Mouse (Mus musculus): ENCODE data around the gene Ccl3. TPM values are rescaled to one million over a fixed set of nuclear protein-coding genes. Genes with fewer than 3 reads are reported as not detected.

Ccl3 gene
- polyA plus RNA-seq, 1 experiment from 2014 or later: 0.95 TPM

Other genes with a start within 250 kb of the Ccl3 start
- 7.0 and 7.2 TPM in 2 replicates for gene Rasl10b, start 240.2 kb downstream of the Ccl3 start, polyA plus RNA-seq (2014; fragmentation: Nextera tagmentation; extraction: Ambion mirVana)
- 0.08 TPM in 1 of 2 replicates, not detected in the other for gene Gas2l2, start 219.9 kb downstream of the Ccl3 start, polyA plus RNA-seq (2014; fragmentation: Nextera tagmentation; extraction: Ambion mirVana)
- 0.31 and 0.92 TPM in 2 replicates for gene 1700020L24Rik, start 211.7 kb downstream of the Ccl3 start, polyA plus RNA-seq (2014; fragmentation: Nextera tagmentation; extraction: Ambion mirVana)
- 3.1 and 3.2 TPM in 2 replicates for gene Mmp28, start 186.3 kb downstream of the Ccl3 start, polyA plus RNA-seq (2014; fragmentation: Nextera tagmentation; extraction: Ambion mirVana)
- 9.1 TPM in 2 replicates for gene Taf15, start 176.3 kb downstream of the Ccl3 start, polyA plus RNA-seq (2014; fragmentation: Nextera tagmentation; extraction: Ambion mirVana)
- not detected in 2 replicates for gene Heatr9, start 127.2 kb downstream of the Ccl3 start, polyA plus RNA-seq (2014; fragmentation: Nextera tagmentation; extraction: Ambion mirVana)
- not detected in 2 replicates for gene Ccl5, start 118.8 kb downstream of the Ccl3 start, polyA plus RNA-seq (2014; fragmentation: Nextera tagmentation; extraction: Ambion mirVana)
- gene Ccl9, start 70.7 kb downstream of the Ccl3 start, polyA plus RNA-seq (2014; fragmentation: Nextera tagmentation; extraction: Ambion mirVana): 0.88 and 3.2 TPM in 2 replicates
- gene Ccl6, start 56.3 kb downstream of the Ccl3 start, polyA plus RNA-seq (2014; fragmentation: Nextera tagmentation; extraction: Ambion mirVana): 1.3 and 2.5 TPM in 2 replicates
- not detected in 2 replicates for gene Rpl9-ps1, start 3.7 kb downstream of the Ccl3 start, polyA plus RNA-seq (2014; fragmentation: Nextera tagmentation; extraction: Ambion mirVana)
- 0.37 and 1.1 TPM in 2 replicates for gene Ccl4, start 13.2 kb upstream of the Ccl3 start, polyA plus RNA-seq (2014; fragmentation: Nextera tagmentation; extraction: Ambion mirVana)
- gene Wfdc17, start 54.6 kb upstream of the Ccl3 start, polyA plus RNA-seq (2014; fragmentation: Nextera tagmentation; extraction: Ambion mirVana): 1.0 TPM in 1 of 2 replicates, not detected in the other
- gene Wfdc18, start 59.7 kb upstream of the Ccl3 start, polyA plus RNA-seq (2014; fragmentation: Nextera tagmentation; extraction: Ambion mirVana): not detected in 2 replicates
- gene Wfdc21, start 97.6 kb upstream of the Ccl3 start, polyA plus RNA-seq (2014; fragmentation: Nextera tagmentation; extraction: Ambion mirVana): not detected in 2 replicates
- gene Heatr6, start 104.3 kb upstream of the Ccl3 start, polyA plus RNA-seq (2014; fragmentation: Nextera tagmentation; extraction: Ambion mirVana): 29.7 and 30.9 TPM in 2 replicates
- gene Hnf1b, start 200.7 kb upstream of the Ccl3 start, polyA plus RNA-seq (2014; fragmentation: Nextera tagmentation; extraction: Ambion mirVana): 0.09 and 0.28 TPM in 2 replicates